Mouse (Mus musculus) liver, embryonic 14.5 days (tissue): ENCODE measurements around the gene Tnf.

Source experiments
- CTCF ChIP-seq: IDR thresholded peaks from 2 replicates; pipeline ENCODE4 v1.5.1; 2016; ENCODE audit warnings: antibody characterized with exemption, low read depth, control low read depth
- EP300 ChIP-seq: IDR thresholded peaks from 2 replicates; pipeline ENCODE4 v1.6.1; 2016; ENCODE audit warnings: antibody characterized with exemption, low read depth

DNA sequence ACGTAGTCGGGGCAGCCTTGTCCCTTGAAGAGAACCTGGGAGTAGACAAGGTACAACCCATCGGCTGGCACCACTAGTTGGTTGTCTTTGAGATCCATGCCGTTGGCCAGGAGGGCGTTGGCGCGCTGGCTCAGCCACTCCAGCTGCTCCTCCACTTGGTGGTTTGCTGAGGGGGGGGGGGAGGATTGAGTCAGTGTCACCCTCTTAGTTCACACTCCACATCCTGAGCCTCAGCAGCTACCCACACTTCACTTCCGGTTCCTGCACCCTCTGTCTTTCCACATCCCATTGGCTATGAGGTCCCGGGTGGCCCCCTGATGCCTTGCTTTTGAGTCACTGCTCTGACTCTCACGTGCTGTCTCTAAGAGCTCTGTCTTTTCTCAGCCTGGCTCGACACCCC is 1.4 kb downstream of the Tnf start:
- TF ChIP-seq CTCF (no peak), EP300 (no peak)
